Mouse (Mus musculus): Measurements from ENCODE around the gene Trpm1.

Gene Trpm1

DNA sequence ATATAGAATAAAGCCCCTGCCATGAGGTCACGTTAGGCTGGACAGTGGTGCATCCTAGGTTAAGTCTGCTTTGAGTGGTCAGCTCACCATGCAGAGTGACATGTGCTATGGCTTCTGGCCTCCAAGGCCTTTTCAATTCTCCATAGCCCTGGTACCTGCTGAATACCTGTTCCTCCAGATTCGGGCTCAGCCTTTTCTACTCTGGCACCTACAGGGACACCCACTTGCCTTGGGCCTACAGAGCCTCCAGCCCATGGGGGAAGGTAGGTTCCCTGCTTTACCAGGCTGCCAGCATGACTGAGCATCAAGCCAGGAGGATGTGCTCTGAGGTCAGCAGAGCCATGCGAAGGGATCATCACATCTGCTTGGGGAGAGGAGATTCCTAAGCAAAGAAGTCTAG, 9.5 kb downstream of the Trpm1 start:
- CTCF ChIA-PET, result no interaction called here

DNA sequence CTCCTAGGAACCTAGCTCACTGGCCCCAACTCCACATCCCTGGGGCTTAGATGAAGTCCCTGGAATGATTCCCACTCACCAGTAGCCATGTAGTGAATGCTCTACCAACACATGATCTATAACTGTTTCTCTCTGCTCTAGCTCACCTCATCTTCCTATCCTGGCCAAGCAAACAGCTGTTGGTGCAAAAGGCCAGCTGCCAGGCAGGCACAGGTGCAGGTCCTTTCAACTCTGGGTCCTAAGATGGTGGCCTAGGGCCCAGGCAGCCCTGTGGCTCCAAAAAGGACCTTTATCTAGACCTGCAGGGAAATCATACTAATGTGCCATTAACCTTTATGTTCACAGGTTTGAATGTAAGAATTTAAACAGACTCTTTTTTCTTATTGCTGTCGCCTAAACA, 10.3 kb downstream of the Trpm1 start:
- CTCF ChIA-PET, result no interaction called here

- CTCF ChIA-PET, result no interaction called here
Observed at GRCm38 (mm10) chr7:64164997-64165396, 11.4 kb downstream of the Trpm1 start.

GRCm38 (mm10) chr7:64166025-64166424, 12.4 kb downstream of the Trpm1 start:
- CTCF ChIA-PET, result no interaction called here

DNA sequence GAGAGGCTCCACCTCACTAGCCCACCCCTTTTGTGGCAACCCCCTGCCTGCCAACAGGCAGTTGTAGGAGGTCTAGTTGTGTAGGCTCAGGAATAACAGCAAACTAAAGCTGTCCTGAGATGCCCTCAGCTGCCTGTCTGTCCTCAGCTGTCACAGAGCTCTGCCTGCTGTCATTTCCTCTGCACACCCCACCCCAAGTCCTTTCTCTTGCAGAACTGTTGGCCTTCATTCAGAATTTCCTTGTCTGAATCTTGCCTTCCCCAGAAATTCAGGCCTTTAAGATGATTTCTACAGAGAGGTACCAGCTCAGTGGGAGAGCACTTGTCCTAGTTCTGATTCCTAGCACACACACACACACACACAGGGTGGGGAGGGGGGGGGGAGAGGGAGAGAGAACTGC, 13.1 kb downstream of the Trpm1 start:
- CTCF ChIA-PET, result interaction anchor here (0.6 kb wide), 2 partner anchors 121 to 269 kb away, joined by 3 to 4 read pairs; partner anchors contain the start of gene Mtmr10

DNA sequence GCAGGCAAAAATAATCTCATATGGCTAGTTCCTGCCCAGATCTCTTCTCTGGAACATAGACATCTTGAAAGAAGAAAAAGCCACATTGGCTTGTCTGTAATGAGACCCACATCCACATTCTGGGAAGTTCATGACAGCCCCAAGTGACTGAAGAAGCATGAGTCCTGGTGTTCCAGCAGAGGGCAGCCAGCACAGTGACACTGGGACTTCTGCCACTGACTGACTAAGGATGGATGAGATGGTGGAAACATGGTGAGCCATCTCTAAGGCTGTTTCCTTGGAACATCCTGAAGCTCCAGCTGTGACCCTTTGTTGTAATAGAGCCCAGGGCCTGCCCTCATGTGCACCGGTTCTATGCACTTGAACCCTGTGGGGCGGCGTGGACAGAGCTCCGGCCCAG, 25.7 kb downstream of the Trpm1 start:
- CTCF ChIA-PET, result no interaction called here

DNA sequence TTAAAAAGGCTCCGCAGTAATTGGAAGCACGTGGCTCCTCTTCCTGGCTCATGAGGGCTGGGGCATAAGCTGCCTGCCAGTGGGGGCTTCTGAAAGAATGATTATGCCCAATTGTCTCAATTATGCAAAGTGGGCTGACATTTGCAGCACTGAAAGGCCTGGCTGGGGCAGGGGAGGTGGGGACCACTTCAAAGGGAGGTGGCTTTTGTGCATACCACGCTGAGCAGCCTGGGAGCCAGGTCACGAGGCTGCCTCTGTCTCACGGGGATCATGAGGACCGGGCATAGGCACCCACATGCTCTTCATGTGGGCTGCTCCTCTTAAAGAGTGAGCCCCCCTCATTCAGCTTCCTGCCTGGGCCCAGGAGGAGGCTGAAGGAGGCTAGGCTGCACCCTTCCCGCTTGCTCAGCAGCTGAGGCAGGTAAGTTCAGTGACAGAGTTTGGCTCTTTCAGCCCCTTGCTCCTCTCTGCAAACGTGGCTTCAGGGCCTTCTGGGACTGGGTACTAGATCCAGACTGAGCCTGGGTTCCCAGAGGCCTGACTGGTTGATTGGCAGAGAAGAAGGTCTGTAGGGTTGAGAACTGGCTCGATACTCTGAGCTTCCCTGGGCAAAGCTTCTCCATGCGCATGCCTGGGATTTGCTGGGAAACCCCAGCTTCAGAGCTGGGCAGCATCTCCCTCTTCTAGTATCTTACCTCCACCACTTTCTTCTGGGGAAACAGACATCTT, 31.7 kb downstream of the Trpm1 start:
- CTCF ChIA-PET, result no interaction called here

DNA sequence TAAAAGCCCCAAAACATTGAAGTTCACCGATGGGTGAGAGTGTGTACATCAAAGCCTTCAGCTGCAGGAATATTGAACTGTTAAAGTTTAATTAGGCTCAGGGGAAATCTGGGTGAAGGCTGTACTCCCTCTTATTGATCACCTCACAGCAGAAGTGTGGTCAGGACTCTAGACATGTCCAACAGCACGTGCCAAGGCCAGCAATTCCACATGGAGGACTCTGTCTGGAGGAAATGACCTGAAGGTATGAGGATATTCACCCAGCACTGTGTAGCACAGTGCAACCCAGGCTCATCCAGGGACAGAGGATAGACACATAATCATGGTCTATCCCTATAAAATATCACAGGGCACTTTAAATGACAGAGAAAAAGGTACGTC, 32.3 kb downstream of the Trpm1 start:
- CTCF ChIA-PET, result no interaction called here

- CTCF ChIA-PET, result no interaction called here
Observed at GRCm38 (mm10) chr7:64192261-64192943, 38.8 kb downstream of the Trpm1 start.

GRCm38 (mm10) chr7:64193476-64193875, 39.8 kb downstream of the Trpm1 start:
- CTCF ChIA-PET, result no interaction called here

DNA sequence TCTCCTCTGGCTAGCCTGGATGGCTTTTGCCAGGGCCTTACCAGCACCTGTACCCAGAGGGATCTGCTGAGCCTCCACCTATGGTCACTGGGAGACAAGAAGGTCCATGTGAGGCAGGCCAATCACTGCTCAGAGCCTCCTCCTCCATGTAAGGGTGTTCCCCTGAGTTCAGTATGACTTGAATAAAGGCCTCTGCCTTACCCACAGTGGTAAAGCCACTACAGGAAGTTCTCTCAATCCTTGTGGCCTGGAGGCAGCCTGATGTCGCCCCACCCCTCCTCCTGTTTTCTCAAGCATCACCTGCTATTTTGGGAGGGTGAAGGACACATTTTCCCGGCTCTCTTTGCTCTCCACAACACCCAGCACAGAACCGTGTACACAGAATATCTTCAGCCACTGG, 42.5 kb downstream of the Trpm1 start:
- CTCF ChIA-PET, result no interaction called here

- CTCF ChIA-PET, result no interaction called here
Observed at GRCm38 (mm10) chr7:64208700-64209099, 55.1 kb downstream of the Trpm1 start.

GRCm38 (mm10) chr7:64212870-64213269, 59.2 kb downstream of the Trpm1 start:
- CTCF ChIA-PET, result no interaction called here

DNA sequence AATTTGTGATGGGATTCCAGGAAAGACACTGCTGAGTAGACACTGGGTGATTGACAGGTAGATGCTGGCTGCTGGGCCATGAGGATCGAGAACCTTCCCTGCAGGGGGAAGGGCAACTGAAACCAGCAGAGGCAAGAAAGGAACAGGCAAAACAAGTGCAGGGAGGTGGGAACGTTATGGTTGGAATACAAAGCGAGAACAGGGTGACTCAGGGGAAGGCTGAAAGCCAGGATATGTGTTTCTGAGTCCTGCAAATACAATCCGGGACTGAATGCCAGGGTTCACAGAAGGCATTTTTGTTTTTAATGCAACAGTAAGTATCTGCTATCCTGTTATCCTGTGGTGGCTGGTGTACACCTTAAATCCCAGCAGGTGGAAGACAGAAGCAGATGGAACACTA, 60.4 kb downstream of the Trpm1 start:
- CTCF ChIA-PET, result no interaction called here

DNA sequence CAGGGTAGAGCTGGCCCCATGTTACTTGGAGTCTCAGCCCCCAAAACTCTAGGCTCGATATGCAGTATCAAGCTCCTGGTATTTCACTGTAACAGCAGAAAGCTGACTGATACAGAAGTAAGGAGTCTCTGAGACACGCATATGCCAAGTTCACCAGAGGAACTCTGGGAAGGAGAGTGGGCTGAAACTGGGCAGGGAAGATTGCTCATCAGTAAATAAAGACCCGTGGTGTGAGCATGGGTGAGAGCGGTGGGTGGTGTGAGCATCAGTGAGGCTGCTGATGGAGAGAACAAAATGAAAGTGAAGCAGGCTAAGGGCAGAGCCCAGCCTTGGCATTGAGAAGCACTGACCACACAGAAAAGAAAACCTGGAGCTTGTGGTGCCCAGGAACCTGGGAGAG, 62.0 kb downstream of the Trpm1 start:
- CTCF ChIA-PET, result no interaction called here

GRCm38 (mm10) chr7:64217428-64217827, 63.8 kb downstream of the Trpm1 start:
- CTCF ChIA-PET, result no interaction called here

DNA sequence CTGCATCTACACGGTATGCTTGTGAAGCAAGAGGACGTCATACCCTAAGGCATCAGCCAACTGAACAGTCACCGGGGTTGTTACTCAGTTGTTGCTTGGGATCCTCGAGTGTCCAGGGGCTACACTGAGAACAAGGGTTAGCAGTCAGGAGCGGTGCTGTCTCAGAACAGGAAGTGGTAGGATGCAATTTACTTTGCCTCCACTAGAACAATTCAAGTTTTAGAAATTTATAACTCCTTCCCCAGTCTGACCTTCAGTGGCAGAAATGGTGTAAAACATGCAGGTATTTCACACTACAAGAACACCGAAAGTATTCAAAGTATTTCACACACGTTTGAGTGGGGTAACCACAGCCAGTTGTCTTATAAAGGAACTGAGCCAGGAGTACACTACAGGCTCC, 66.1 kb downstream of the Trpm1 start:
- CTCF ChIA-PET, result no interaction called here

DNA sequence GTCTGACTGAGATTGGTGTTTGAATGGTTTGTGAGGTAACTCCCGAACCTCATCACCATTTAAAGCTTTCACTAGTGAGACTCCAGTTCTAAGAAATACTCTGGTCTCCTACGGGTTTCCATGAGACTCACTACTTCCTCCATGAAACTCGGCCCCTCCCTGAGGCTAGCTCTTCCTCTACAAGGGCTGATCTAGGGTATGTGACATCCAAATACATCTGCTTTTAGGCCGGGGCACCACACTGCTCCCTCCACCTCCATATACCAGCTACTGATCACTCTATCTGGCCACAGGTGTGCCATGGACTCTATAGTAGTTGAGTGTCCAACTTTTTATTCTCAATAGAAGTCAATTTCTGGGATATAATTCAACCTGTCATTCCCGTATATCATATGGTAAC, 69.6 kb downstream of the Trpm1 start:
- CTCF ChIA-PET, result no interaction called here

DNA sequence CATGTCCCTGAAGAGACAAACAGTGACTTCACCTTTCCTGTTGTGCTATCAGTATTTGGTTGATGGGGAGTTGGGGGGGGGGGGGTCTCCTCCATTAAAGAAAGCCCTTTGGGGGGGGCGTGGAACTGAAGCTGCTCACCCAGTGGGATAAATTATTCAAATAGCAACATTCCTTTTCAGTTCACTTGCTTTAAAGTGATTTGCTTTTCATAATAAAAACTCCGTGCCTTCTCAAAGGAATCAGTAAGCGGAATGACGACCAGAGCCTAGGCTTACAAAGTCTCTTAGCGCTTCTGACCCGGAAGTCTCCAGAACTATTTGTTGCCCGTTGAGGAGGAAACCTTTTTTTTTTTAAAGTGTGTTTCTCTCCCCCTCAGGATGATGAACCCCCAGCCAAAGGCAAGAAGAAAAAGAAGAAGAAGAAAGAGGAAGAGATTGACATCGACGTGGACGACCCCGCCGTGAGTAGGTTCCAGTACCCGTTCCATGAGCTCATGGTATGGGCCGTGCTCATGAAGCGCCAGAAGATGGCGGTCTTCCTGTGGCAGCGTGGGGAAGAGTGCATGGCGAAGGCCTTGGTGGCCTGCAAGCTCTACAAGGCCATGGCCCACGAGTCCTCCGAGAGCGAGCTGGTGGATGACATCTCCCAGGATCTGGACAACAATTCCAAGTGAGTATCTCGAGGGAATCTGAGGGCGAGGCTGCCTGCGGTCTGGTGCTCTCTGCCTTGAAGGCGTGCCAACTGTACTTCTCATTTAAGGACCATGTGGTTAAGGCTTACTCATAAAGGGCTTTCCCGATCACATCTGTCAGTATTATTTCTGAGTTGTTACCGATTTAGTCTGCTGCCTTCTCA, 72.9 kb downstream of the Trpm1 start:
- CTCF ChIA-PET, result no interaction called here

- CTCF ChIA-PET, result no interaction called here
Observed at GRCm38 (mm10) chr7:64227586-64227985, 74.0 kb downstream of the Trpm1 start.

DNA sequence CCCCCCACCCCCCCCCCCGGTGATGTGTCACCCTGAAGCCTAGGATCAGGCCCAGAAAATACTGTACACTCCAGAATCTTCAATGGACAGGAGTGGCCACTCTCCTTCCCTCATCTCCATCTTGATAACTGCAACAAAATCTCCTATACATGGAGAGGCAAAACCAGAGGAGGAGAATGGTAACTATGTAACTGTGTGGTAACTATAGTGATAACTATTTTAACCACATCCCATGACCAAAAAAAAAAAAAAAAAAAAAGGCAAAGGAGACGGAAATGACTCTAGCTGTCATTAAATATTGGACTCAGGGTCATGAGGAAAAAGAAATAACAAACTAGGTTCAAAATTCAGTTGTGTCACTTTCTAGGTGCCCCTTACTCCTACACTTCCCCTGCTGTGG, 74.7 kb downstream of the Trpm1 start:
- CTCF ChIA-PET, result no interaction called here

DNA sequence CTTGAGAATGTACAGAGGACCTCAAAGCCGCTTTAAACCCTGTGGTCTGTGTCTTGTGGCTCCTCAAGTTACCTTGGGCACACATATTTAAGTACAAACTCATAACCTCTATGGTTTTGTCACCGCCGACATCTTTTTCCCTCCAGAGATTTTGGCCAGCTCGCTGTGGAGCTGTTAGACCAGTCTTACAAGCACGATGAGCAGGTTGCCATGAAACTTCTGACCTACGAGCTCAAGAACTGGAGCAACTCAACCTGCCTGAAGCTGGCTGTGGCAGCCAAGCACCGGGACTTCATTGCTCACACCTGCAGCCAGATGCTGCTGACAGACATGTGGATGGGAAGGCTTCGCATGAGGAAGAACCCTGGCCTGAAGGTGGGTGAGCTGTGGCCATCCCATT, 76.3 kb downstream of the Trpm1 start:
- CTCF ChIA-PET, result no interaction called here

- CTCF ChIA-PET, result no interaction called here
Observed at GRCm38 (mm10) chr7:64231001-64231400, 77.4 kb downstream of the Trpm1 start.
